Mouse (Mus musculus): ENCODE measurements around the gene Gfod1. TPM values are rescaled to one million over a fixed set of nuclear protein-coding genes. Genes with fewer than 3 reads are reported as not detected.

Gfod1 gene
- polyA plus RNA-seq, 1 experiment from 2014 or later, result 0.93 TPM

DNA sequence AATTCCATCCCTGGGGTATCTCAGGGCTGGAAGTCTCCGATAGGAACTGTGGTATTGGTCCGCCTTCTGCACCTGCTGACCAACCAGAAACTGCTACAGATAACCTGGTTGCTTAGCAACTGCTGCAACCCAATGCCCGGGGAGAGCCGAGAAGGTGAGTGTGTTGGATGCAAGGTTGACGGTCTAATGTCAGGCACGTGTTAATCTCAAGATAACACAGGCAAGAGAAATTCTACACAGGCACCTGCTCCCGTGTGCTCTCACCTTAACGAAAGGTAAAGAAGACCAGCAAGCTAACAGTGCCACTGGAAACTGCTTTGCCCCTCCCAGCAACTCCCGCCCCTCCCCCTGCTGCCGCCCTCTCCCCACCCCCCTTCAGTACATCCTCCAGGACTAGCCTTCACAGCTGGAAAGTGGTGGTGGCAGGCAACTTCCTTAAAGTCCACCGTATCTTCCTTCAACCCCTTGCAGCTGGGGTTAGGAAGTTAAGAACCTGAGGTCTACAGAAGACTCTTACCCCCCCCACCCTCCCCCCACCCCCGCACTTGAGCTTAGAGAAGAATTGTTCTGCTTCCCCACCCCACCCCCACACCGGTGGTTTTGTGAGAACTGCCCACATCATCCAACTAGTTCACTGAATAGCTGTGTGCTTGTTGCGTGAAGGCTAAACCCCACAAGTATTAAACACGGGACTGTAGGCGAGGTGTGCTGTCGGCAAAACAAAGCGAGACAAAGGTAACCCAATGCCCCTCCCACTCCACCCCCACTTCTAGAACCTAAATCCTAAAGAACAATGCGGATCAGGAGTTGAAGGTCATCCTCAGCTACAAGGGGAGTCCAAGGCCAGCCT, 88.6 kb downstream of the Gfod1 start:
- H3K9me3 ChIP-seq (replicated peaks; ENCODE audit: control insufficient read depth, low read length), result no peaks in the 10 kb centered on the region
- H3K4me3 ChIP-seq (ENCODE audit: low read length), result no peak overlapping the region
- no peaks in the 10 kb centered on the region for H3K36me3 ChIP-seq (ENCODE audit: control insufficient read depth, insufficient read depth)
- peak overlapping the region; percentile 10; the same call in 1 of the 2 replicates for H3K4me2 ChIP-seq (ENCODE audit: low read depth, low read length)
- H3K27me3 ChIP-seq (ENCODE audit: control insufficient read depth, insufficient read depth, low read length), result no peaks in the 10 kb centered on the region
- 24% methylated on average over 19 of the region's 19 CpGs for WGBS
- no peak for ATAC-seq (replicated peaks; ENCODE audit: extremely low read depth, insufficient read depth, low FRiP score)
- H3K9ac ChIP-seq (ENCODE audit: low read length), result no peak overlapping the region
- peaks cover 37% of the 10 kb centered on the region for H3K4me1 ChIP-seq (ENCODE audit: control insufficient read depth, insufficient read depth, low read length)
- H3K27ac ChIP-seq (ENCODE audit: low read length), result 0 out of 2 replicates have a peak overlapping the region, but pooled peaks have one; percentile 28

DNA sequence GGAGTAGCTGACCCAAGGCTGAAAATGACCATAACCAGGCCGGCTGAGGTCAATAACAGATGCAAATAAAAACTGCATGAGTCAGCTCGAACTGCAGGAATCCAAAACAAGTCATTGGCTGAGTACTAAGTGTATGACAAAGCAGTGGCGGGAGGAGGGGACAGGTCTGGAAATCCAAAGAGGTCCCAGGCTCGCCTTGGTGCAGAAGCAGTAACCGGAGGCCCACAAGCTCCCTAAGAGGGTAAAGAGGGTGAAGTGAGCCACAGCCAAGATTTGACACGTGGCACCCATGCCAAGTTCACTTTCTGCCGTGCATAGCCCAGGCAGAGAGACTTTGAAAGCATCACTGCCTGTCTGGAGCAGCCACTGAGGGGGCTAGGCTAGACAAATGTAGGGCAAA, 91.6 kb downstream of the Gfod1 start:
- Histone ChIP-seq H3K9me3 (replicated peaks; ENCODE audit: control insufficient read depth, low read length) (no peaks in the 10 kb centered on the region), H3K27ac (ENCODE audit: low read length) (peak overlapping the region; percentile 38)
- WGBS, result 31% methylated on average over 7 of the region's 7 CpGs

DNA sequence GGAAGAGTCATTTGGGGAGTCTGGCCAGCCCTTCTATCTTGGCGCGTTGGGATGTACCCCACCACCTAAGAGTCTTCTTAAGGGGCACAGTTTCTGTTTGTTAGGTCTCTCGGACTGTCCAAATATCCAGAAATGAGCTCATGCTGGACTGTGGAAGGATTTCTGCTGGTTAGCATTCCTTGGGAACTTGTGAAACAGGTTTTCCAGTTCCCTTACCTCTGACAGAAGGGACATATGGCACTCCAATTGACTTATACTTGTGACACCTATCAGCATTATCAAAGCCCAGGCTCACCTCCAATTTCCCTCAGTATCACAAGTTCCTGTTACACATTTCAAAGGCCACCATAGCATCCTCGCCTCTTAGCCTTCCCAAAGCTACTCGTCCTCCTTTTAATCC, 93.0 kb downstream of the Gfod1 start:
- 82% methylated on average over 5 of the region's 5 CpGs for WGBS
- ATAC-seq (replicated peaks; ENCODE audit: extremely low read depth, insufficient read depth, low FRiP score), result no peak
- Histone ChIP-seq H3K9me3 (replicated peaks; ENCODE audit: control insufficient read depth, low read length) (no peaks in the 10 kb centered on the region), H3K36me3 (ENCODE audit: control insufficient read depth, insufficient read depth) (no peaks in the 10 kb centered on the region), H3K4me3 (ENCODE audit: low read length) (no peak overlapping the region), H3K4me2 (ENCODE audit: low read depth, low read length) (no peak overlapping the region), H3K27ac (ENCODE audit: low read length) (no peak overlapping the region), H3K27me3 (ENCODE audit: control insufficient read depth, insufficient read depth, low read length) (no peaks in the 10 kb centered on the region), H3K4me1 (ENCODE audit: control insufficient read depth, insufficient read depth, low read length) (peaks cover 26% of the 10 kb centered on the region), H3K9ac (ENCODE audit: low read length) (no peak overlapping the region)

More for the DNA sequence above, 91.6 kb downstream of the Gfod1 start:
- Histone ChIP-seq H3K36me3 (ENCODE audit: control insufficient read depth, insufficient read depth) (no peaks in the 10 kb centered on the region), H3K4me3 (ENCODE audit: low read length) (no peak overlapping the region), H3K9ac (ENCODE audit: low read length) (no peak overlapping the region), H3K27me3 (ENCODE audit: control insufficient read depth, insufficient read depth, low read length) (no peaks in the 10 kb centered on the region), H3K4me2 (ENCODE audit: low read depth, low read length) (peak overlapping the region; percentile 28; the same call in 1 of the 2 replicates), H3K4me1 (ENCODE audit: control insufficient read depth, insufficient read depth, low read length) (peaks cover 27% of the 10 kb centered on the region)
- ATAC-seq (replicated peaks; ENCODE audit: extremely low read depth, insufficient read depth, low FRiP score), result no peak

DNA sequence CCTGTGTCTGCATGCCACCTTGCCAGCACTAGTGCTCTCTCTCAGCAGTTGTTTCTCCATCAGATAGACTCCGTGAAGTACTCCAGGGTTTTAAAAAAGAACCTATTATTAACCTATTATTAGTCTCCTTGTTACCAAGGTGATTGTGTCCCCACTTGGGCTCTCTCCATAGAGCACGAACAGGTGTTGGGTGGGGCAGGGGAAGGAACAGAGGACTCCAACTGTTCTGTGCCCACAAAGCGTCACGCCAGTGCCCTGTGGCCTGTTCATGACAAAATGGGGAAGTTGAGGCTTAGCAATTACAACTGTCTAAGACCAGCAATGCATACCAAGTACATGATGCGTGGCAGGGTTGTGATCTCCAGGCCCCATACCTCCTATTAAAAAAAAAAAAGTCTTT, 94.4 kb downstream of the Gfod1 start:
- ATAC-seq (replicated peaks; ENCODE audit: extremely low read depth, insufficient read depth, low FRiP score), result no peak
- Histone ChIP-seq H3K4me2 (ENCODE audit: low read depth, low read length) (no peak overlapping the region), H3K9ac (ENCODE audit: low read length) (no peak overlapping the region), H3K4me3 (ENCODE audit: low read length) (no peak overlapping the region), H3K9me3 (replicated peaks; ENCODE audit: control insufficient read depth, low read length) (no peaks in the 10 kb centered on the region), H3K4me1 (ENCODE audit: control insufficient read depth, insufficient read depth, low read length) (peaks cover 21% of the 10 kb centered on the region), H3K27ac (ENCODE audit: low read length) (peak overlapping the region; percentile 23; the same call in 1 of the 2 replicates), H3K27me3 (ENCODE audit: control insufficient read depth, insufficient read depth, low read length) (no peaks in the 10 kb centered on the region), H3K36me3 (ENCODE audit: control insufficient read depth, insufficient read depth) (no peaks in the 10 kb centered on the region)
- 74% methylated on average over 5 of the region's 5 CpGs for WGBS

DNA sequence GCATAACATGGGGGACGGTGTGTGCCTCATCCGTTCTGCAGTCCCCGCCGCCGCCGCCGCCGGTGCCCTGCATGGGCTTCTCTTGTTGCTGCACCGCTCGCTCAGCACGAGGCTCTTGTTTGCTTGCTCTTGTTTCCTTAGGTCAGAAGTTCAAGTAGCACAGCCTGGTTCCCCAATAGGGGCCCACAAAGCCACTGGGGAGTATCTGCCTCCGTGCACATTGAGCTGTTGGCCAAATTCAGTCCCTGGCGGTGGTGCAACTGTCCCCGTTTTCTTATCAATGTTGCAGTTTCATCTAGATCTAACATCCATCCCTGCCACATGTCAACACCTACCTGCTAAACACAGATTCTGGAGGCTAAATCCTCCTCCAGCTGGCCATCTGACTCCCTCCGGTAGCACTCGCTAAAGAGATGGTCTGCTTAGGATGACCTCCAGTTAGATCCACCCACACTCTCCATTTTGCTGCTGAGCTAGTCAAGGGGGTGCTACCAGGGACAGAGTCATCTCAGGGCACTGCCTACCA, 95.0 kb downstream of the Gfod1 start:
- no peaks in the 10 kb centered on the region for H3K36me3 ChIP-seq (ENCODE audit: control insufficient read depth, insufficient read depth)
- 0 out of 2 replicates have a peak overlapping the region, but pooled peaks have one; percentile 13 for H3K4me2 ChIP-seq (ENCODE audit: low read depth, low read length)
- peak overlapping the region; percentile 23; the same call in 1 of the 2 replicates for H3K27ac ChIP-seq (ENCODE audit: low read length)
- no peak for ATAC-seq (replicated peaks; ENCODE audit: extremely low read depth, insufficient read depth, low FRiP score)
- H3K9ac ChIP-seq (ENCODE audit: low read length), result no peak overlapping the region
- no peak overlapping the region for H3K4me3 ChIP-seq (ENCODE audit: low read length)
- no peaks in the 10 kb centered on the region for H3K9me3 ChIP-seq (replicated peaks; ENCODE audit: control insufficient read depth, low read length)
- WGBS, result 48% methylated on average over 16 of the region's 16 CpGs
- H3K27me3 ChIP-seq (ENCODE audit: control insufficient read depth, insufficient read depth, low read length), result no peaks in the 10 kb centered on the region
- peaks cover 21% of the 10 kb centered on the region for H3K4me1 ChIP-seq (ENCODE audit: control insufficient read depth, insufficient read depth, low read length)

DNA sequence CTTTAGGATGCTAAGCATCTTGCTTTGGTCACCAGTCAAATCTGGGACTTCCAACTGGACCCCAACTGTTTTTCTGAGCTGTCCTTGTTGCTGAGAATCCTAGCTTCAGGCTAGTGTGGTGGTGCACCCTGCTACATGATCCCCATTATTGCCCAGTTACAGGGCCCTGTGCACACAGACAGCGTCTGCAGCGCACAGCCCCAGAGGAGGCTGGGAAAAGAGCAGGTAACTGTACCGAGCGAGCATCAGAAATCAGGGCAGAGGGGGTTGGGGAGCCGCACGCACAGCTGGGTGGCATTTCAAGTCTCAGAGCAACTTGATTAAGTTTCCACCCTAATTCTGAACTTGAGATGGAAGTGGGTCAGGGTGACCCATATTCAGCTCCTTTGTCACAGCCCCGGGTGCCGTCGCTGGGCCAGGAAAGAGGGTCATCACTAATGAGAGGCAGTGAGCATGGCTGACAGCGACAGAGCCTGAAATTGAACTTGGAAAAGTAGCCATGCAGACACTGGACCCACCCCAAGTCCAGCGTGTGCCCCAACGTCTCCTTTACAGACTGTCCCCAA, 97.8 kb downstream of the Gfod1 start:
- Histone ChIP-seq H3K27me3 (ENCODE audit: control insufficient read depth, insufficient read depth, low read length) (peaks cover 2% of the 10 kb centered on the region; the same call in 1 of the 2 replicates), H3K9me3 (replicated peaks; ENCODE audit: control insufficient read depth, low read length) (no peaks in the 10 kb centered on the region), H3K4me1 (ENCODE audit: control insufficient read depth, insufficient read depth, low read length) (peaks cover 21% of the 10 kb centered on the region), H3K4me2 (ENCODE audit: low read depth, low read length) (no peak overlapping the region), H3K9ac (ENCODE audit: low read length) (no peak overlapping the region; the same call in 1 of the 2 replicates), H3K4me3 (ENCODE audit: low read length) (no peak overlapping the region), H3K36me3 (ENCODE audit: control insufficient read depth, insufficient read depth) (no peaks in the 10 kb centered on the region), H3K27ac (ENCODE audit: low read length) (no peak overlapping the region)
- ATAC-seq (replicated peaks; ENCODE audit: extremely low read depth, insufficient read depth, low FRiP score), result no peak
- WGBS, result 87% methylated on average over 12 of the region's 12 CpGs

DNA sequence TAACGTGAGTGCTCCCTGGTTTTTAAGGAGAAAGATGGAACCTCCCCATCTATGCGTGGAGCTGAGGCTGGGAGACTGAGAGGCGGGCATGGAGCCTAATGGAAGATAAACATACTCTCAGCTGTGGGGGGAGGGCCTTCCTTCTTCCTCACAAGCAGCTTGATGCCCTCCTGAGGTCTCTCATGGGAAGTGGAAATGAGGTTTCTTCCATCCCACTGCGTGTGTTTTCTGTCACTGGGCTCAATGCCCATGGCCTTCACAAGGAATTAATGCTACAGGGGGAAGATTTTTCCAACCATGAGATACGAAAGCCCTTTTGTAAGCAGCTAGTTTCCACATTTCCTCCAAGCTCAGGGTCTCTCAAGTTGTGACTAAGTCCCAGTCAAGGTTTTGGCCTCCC, 100.3 kb downstream of the Gfod1 start:
- WGBS, result 44% methylated on average over 5 of the region's 5 CpGs
- Histone ChIP-seq H3K9me3 (replicated peaks; ENCODE audit: control insufficient read depth, low read length) (no peaks in the 10 kb centered on the region), H3K9ac (ENCODE audit: low read length) (no peak overlapping the region), H3K4me2 (ENCODE audit: low read depth, low read length) (no peak overlapping the region), H3K36me3 (ENCODE audit: control insufficient read depth, insufficient read depth) (peaks cover 5% of the 10 kb centered on the region; the same call in 1 of the 2 replicates), H3K27me3 (ENCODE audit: control insufficient read depth, insufficient read depth, low read length) (peaks cover 6% of the 10 kb centered on the region; the same call in 1 of the 2 replicates), H3K4me3 (ENCODE audit: low read length) (no peak overlapping the region), H3K4me1 (ENCODE audit: control insufficient read depth, insufficient read depth, low read length) (peaks cover 11% of the 10 kb centered on the region), H3K27ac (ENCODE audit: low read length) (peak overlapping the region; percentile 39)
- ATAC-seq (replicated peaks; ENCODE audit: extremely low read depth, insufficient read depth, low FRiP score), result no peak

DNA sequence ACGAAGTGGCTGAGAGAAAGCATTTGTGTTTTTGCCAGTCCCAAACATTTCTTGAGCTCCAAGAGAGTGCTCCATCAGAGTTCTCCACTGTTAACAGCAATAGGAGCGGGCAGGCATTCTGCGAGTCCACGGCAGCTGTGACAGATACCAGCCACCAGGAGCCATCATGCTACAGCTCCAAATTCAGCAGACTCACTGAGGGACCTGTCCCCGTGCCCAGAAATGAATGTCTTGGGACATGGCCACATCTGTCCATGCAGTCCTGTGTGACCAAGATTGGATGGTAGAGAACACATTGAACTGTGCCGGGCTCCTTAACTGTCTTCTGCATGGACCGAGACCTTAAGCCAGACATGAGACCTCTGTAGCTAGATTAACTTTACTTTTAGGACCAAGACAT, 100.7 kb downstream of the Gfod1 start:
- Histone ChIP-seq H3K4me1 (ENCODE audit: control insufficient read depth, insufficient read depth, low read length) (peaks cover 11% of the 10 kb centered on the region), H3K9me3 (replicated peaks; ENCODE audit: control insufficient read depth, low read length) (no peaks in the 10 kb centered on the region), H3K9ac (ENCODE audit: low read length) (no peak overlapping the region), H3K27me3 (ENCODE audit: control insufficient read depth, insufficient read depth, low read length) (peaks cover 6% of the 10 kb centered on the region; the same call in 1 of the 2 replicates), H3K36me3 (ENCODE audit: control insufficient read depth, insufficient read depth) (peaks cover 5% of the 10 kb centered on the region; the same call in 1 of the 2 replicates), H3K27ac (ENCODE audit: low read length) (peak overlapping the region; percentile 39), H3K4me3 (ENCODE audit: low read length) (no peak overlapping the region), H3K4me2 (ENCODE audit: low read depth, low read length) (no peak overlapping the region)
- peak; percentile 42; the same call in 1 of the 2 replicates for ATAC-seq (replicated peaks; ENCODE audit: extremely low read depth, insufficient read depth, low FRiP score)
- WGBS, result 59% methylated on average over 7 of the region's 7 CpGs

DNA sequence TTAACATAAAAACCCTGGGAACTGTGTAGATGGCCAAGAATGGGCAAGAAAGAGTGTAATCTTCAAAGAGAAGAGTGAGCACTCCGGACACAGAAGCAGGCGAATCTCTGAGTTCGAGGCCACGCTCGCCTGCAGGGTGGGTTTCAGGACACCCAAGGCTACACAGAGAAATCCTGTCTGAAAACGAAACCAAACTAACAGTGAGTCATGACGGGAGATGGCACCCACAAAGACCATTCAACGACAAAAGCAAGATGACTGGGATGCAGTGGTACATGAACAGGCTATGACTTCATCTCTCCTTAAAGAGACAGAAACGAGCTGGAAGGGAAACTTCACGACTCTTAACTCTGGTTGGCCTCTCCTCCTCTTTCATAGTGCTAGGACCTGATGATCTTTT, 101.6 kb downstream of the Gfod1 start:
- no peaks in the 10 kb centered on the region for H3K9me3 ChIP-seq (replicated peaks; ENCODE audit: control insufficient read depth, low read length)
- 77% methylated on average over 10 of the region's 10 CpGs for WGBS
- no peak overlapping the region for H3K9ac ChIP-seq (ENCODE audit: low read length)
- peaks cover 14% of the 10 kb centered on the region for H3K4me1 ChIP-seq (ENCODE audit: control insufficient read depth, insufficient read depth, low read length)
- H3K4me2 ChIP-seq (ENCODE audit: low read depth, low read length), result no peak overlapping the region
- no peak overlapping the region for H3K27ac ChIP-seq (ENCODE audit: low read length)
- H3K27me3 ChIP-seq (ENCODE audit: control insufficient read depth, insufficient read depth, low read length), result peaks cover 6% of the 10 kb centered on the region; the same call in 1 of the 2 replicates
- peaks cover 5% of the 10 kb centered on the region; the same call in 1 of the 2 replicates for H3K36me3 ChIP-seq (ENCODE audit: control insufficient read depth, insufficient read depth)
- no peak for ATAC-seq (replicated peaks; ENCODE audit: extremely low read depth, insufficient read depth, low FRiP score)
- H3K4me3 ChIP-seq (ENCODE audit: low read length), result no peak overlapping the region
